Mouse (Mus musculus) megakaryocyte, embryonic 14.5 days (primary cell): ENCODE results near the gene Ski. TPM values are rescaled to one million over a fixed set of nuclear protein-coding genes. Genes with fewer than 3 reads are reported as not detected.
A peak's percentile ranks its signal among the peaks of the same experiment; 100 is the strongest.

ENCODE experiments used
- H3K27me3 ChIP-seq: replicated peaks from 2 replicates; pipeline ENCODE3; 2012; ENCODE audit warnings: inconsistent platforms
- H3K36me3 ChIP-seq: replicated peaks from 2 replicates; pipeline ENCODE3; 2012; ENCODE audit warnings: low read length, inconsistent platforms, mixed read lengths
- H3K4me1 ChIP-seq: 2 replicates; pipeline ENCODE4 v1.6.1; 2012; ENCODE audit warnings: inconsistent platforms
- H3K4me3 ChIP-seq: replicated peaks from 2 replicates; pipeline ENCODE3; 2012; ENCODE audit warnings: moderate library complexity, mild to moderate bottlenecking, inconsistent platforms
- H3K9me3 ChIP-seq: 2 replicates; pipeline ENCODE4 v1.6.1; 2012; ENCODE audit warnings: inconsistent platforms
- FLI1 ChIP-seq: IDR thresholded peaks from 2 replicates; pipeline ENCODE4 v1.6.1; 2012; ENCODE audit warnings: low read length, inconsistent platforms, mixed read lengths
- GATA1 ChIP-seq: IDR thresholded peaks from 3 replicates; pipeline ENCODE4 v1.6.1; 2012; ENCODE audit warnings: mixed read lengths, low read length, inconsistent platforms, borderline replicate concordance
- polyA plus RNA-seq: library from polyadenylated mRNA; stranded (reverse); fragments of >175 nt; gene quantifications from 2 replicates; pipeline ENCODE4 v1.2.3, GENCODE M21; 2012; ENCODE audit warnings: low replicate concordance; ENCODE audit not compliant: insufficient read depth

Ski gene
- polyA plus RNA-seq, 1 experiment = 31.5 TPM

- H3K36me3 ChIP-seq = peaks cover 4% of the 10 kb centered on the region
- peaks cover 54% of the 10 kb centered on the region for H3K4me1 ChIP-seq
- peak overlapping the region; percentile 19 for H3K4me3 ChIP-seq
- TF ChIP-seq GATA1 (no peak), FLI1 (no peak)
- peaks cover 8% of the 10 kb centered on the region for H3K9me3 ChIP-seq
- H3K27me3 ChIP-seq = peaks cover 47% of the 10 kb centered on the region
Measured at GRCm38 (mm10) chr4:155134686-155135172, 87.7 kb downstream of the Ski start.

- Histone ChIP-seq H3K36me3 (peaks cover 11% of the 10 kb centered on the region), H3K9me3 (peaks cover 8% of the 10 kb centered on the region), H3K4me3 (no peak overlapping the region), H3K4me1 (peaks cover 63% of the 10 kb centered on the region), H3K27me3 (peaks cover 47% of the 10 kb centered on the region)
- TF ChIP-seq GATA1 = no peak
- TF ChIP-seq FLI1 = no peak
Measured at GRCm38 (mm10) chr4:155133658-155134417, 88.6 kb downstream of the Ski start.

- Histone ChIP-seq H3K4me1 (peaks cover 70% of the 10 kb centered on the region), H3K9me3 (peaks cover 8% of the 10 kb centered on the region), H3K4me3 (no peak overlapping the region), H3K36me3 (peaks cover 14% of the 10 kb centered on the region), H3K27me3 (peaks cover 47% of the 10 kb centered on the region)
- TF ChIP-seq FLI1 (no peak), GATA1 (no peak)
Measured at GRCm38 (mm10) chr4:155133188-155133587, 89.2 kb downstream of the Ski start.

- Histone ChIP-seq H3K36me3 (peaks cover 14% of the 10 kb centered on the region), H3K27me3 (peaks cover 35% of the 10 kb centered on the region), H3K4me3 (no peak overlapping the region), H3K9me3 (peaks cover 1% of the 10 kb centered on the region), H3K4me1 (peaks cover 81% of the 10 kb centered on the region)
- TF ChIP-seq FLI1 = no peak
Measured at GRCm38 (mm10) chr4:155130616-155131015, 91.8 kb downstream of the Ski start.

- TF ChIP-seq FLI1 (no peak), GATA1 (no peak)
- Histone ChIP-seq H3K9me3 (no peaks in the 10 kb centered on the region), H3K4me3 (no peak overlapping the region), H3K36me3 (peaks cover 14% of the 10 kb centered on the region), H3K4me1 (peaks cover 82% of the 10 kb centered on the region), H3K27me3 (peaks cover 29% of the 10 kb centered on the region)
Measured at GRCm38 (mm10) chr4:155129996-155130395, 92.4 kb downstream of the Ski start.

GRCm38 (mm10) chr4:155129132-155129917 lies 93.1 kb downstream of the Ski start:
- Histone ChIP-seq H3K36me3 (peaks cover 15% of the 10 kb centered on the region), H3K27me3 (peaks cover 23% of the 10 kb centered on the region), H3K9me3 (no peaks in the 10 kb centered on the region), H3K4me3 (no peak overlapping the region), H3K4me1 (peaks cover 84% of the 10 kb centered on the region)
- TF ChIP-seq FLI1 (no peak), GATA1 (no peak)

- Histone ChIP-seq H3K4me3 (peak overlapping the region; percentile 31), H3K4me1 (peaks cover 84% of the 10 kb centered on the region), H3K9me3 (peaks cover 3% of the 10 kb centered on the region; the same call in 1 of the 2 replicates), H3K36me3 (peaks cover 24% of the 10 kb centered on the region), H3K27me3 (peaks cover 14% of the 10 kb centered on the region)
- TF ChIP-seq FLI1 (no peak), GATA1 (no peak)
Measured at GRCm38 (mm10) chr4:155128411-155128810, 94.0 kb downstream of the Ski start.

GRCm38 (mm10) chr4:155126602-155127372 lies 95.6 kb downstream of the Ski start:
- peaks cover 33% of the 10 kb centered on the region for H3K36me3 ChIP-seq

GRCm38 (mm10) chr4:155126194-155126593 lies 96.2 kb downstream of the Ski start:
- H3K9me3 ChIP-seq = peaks cover 5% of the 10 kb centered on the region; the same call in 1 of the 2 replicates
- H3K27me3 ChIP-seq = peaks cover 2% of the 10 kb centered on the region
- peaks cover 33% of the 10 kb centered on the region for H3K36me3 ChIP-seq
- TF ChIP-seq GATA1 (no peak), FLI1 (no peak)
- H3K4me3 ChIP-seq = peak overlapping the region; percentile 78
- peaks cover 89% of the 10 kb centered on the region for H3K4me1 ChIP-seq

More at GRCm38 (mm10) chr4:155126602-155127372, 95.6 kb downstream of the Ski start:
- H3K4me1 ChIP-seq = peaks cover 86% of the 10 kb centered on the region
- TF ChIP-seq FLI1 (no peak), GATA1 (no peak)
- peaks cover 4% of the 10 kb centered on the region for H3K27me3 ChIP-seq
- peaks cover 5% of the 10 kb centered on the region; the same call in 1 of the 2 replicates for H3K9me3 ChIP-seq
- peak overlapping the region; percentile 78 for H3K4me3 ChIP-seq
